Mouse (Mus musculus): ENCODE measurements around the gene Gm17490. TPM values are rescaled to one million over a fixed set of nuclear protein-coding genes. Genes with fewer than 3 reads are reported as not detected.

Gm17490 gene
- total RNA-seq, 2 experiments from 2014 or later: not detected

- Histone ChIP-seq H3K4me3 (no peak overlapping the region), H3K27ac (no peak overlapping the region)
- intact Hi-C loops (cut with DNase I): no loop called here
- DNase-seq (ENCODE audit: extremely low spot score in 1 of 2, low spot score in 2 of 2): no peak
- no peak for TF ChIP-seq CTCF (IDR thresholded peaks at IDR 0.05)
Measured at GRCm38 (mm10) chr2:11578187-11578586, 47.9 kb downstream of the Gm17490 start.

Other genes starting within 250 kb of the Gm17490 start
- gene Pfkfb3, start 72.2 kb downstream of the Gm17490 start, total RNA-seq (2021): 10 to 100 TPM; 33.8 to 47.2 TPM
- gene Rbm17, start 22.1 kb downstream of the Gm17490 start, total RNA-seq (2021): 10 to 100 TPM; 84.7 to 86.9 TPM
- gene Il2ra, start 16.5 kb upstream of the Gm17490 start, total RNA-seq (2021): under 1 TPM in 1 of 2 experiments, not detected in 1; 0.07 TPM
- 10 to 100 TPM; 10.3 to 11.8 TPM for gene Il15ra, start 79.0 kb upstream of the Gm17490 start, total RNA-seq (2021)
- 100 to 1,000 TPM; 114 to 123 TPM for gene Fbh1, start 151.3 kb upstream of the Gm17490 start, total RNA-seq (2021)
- 10 to 100 TPM; 60.3 to 69.0 TPM for gene Ankrd16, start 151.6 kb upstream of the Gm17490 start, total RNA-seq (2021)

Data from left cerebral cortex, adult 2 months (tissue).